Mouse (Mus musculus) small intestine, adult 2 months (tissue): ENCODE results near the gene Rps27.

Experiments used
- CTCF ChIP-seq: fragments of 200-500 bp; IDR thresholded peaks from 2 replicates; pipeline ENCODE4 v1.5.1; 2012; ENCODE audit warnings: low read depth, mild to moderate bottlenecking, control low read depth, inconsistent platforms, low read length, moderate library complexity, mixed read lengths; ENCODE audit not compliant: insufficient replicate concordance, insufficient read length; ENCODE audit errors: extremely low read depth
- POLR2A ChIP-seq: fragments of 200-500 bp; IDR thresholded peaks from 2 replicates; pipeline ENCODE4 v1.6.1; 2012; ENCODE audit warnings: low read depth, mild to moderate bottlenecking, control low read depth, inconsistent platforms, low read length, moderate library complexity

DNA sequence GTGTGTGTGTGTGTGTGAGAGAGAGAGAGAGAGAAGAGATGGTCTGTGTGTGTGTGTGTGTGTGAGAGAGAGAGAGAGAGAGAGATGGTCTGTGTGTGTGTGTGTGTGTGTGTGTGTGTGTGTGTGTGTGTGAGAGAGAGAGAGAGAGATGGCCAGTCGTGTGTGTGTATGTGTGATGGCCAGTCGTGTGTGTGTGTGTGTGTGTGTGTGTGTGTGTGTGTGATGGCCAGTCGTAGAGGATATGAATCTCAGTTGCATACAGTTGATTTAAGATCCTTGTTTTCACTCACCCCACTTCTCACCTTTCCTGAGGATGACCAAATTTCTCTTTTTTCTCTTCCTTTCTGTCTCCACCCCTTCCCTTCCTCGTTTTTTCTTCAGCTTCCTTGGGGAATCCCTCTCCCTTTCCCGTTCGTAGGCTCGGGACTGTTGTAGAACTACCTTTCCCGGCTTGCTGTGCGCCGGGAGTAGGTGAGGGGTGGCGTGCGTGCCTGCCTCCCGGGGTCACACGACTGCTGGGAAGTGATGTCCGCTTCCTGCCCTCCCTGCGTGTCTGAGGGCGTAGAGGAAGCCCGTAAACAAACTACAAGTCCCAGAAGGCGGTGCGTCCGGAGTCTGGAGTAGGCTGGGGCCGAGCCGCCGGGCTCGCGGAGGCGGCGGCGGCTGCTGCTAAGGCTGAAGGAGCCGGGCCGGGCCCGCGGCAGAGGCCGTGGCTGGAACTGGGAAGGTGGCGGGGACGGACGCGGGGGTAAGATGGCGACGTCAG is 40.4 kb upstream of the Rps27 start, which contains the start of gene Crtc2:
- no peak for TF ChIP-seq CTCF
- peak; percentile 76 for TF ChIP-seq POLR2A
